8 mouse cellular contexts compared by ENCODE assay signal in the genomic region with DNA sequence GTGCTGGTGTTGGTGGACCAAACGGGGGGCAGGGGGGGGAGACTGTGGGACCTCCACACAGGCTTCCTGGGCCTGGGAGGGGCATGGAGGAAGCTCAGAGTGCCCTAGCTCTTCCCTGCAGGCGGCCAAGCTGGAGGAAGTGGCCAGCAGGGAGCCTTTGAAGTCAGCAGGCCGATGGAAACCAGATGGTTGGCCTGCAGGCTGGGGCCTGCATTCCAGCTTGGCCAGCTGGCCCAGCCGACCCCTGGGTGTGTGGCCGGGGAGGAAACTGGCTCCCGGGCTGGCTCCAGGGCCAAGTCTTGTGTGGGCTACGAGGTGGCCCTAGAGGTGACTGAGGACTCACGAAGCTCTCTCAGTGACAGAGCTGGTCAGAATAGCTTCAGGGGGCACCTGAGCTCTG. TPM values are rescaled to one million over a fixed set of nuclear protein-coding genes. Genes with fewer than 3 reads are reported as not detected.
DNase-seq lines count a peak whose midpoint lies in the region; ATAC-seq and TF ChIP-seq lines count a peak whose summit lies in the region.

No protein-coding gene starts in this region.

- intact Hi-C loops in gastrocnemius, postnatal 14 days (cut with DNase I; ENCODE audit: low total_unique reads), result no loop called here

- peaks cover 8% of the 10 kb centered on the region; the same call in 1 of the 2 replicates for H3K4me1 ChIP-seq in forebrain, postnatal 0 days (ENCODE audit: insufficient read depth)
- H3K4me1 ChIP-seq in forebrain, embryonic 15.5 days, result peaks cover 50% of the 10 kb centered on the region
- H3K4me1 ChIP-seq in bone marrow macrophage, adult 2 months (ENCODE audit: control insufficient read depth, insufficient read depth, low read length), result peaks cover 68% of the 10 kb centered on the region
- H3K4me1 ChIP-seq in hindbrain, embryonic 16.5 days (ENCODE audit: control insufficient read depth, insufficient read depth, low read depth, low read length), result peaks cover 59% of the 10 kb centered on the region
- peaks cover 66% of the 10 kb centered on the region for H3K4me1 ChIP-seq in liver, embryonic 16.5 days (ENCODE audit: control insufficient read depth, low read depth, low read length)
- peaks cover 36% of the 10 kb centered on the region for H3K4me1 ChIP-seq in neural tube, embryonic 14.5 days (ENCODE audit: control insufficient read depth, insufficient read depth, low read length)

- H3K36me3 ChIP-seq in forebrain, postnatal 0 days (ENCODE audit: insufficient read depth), result peaks cover 13% of the 10 kb centered on the region; the same call in 1 of the 2 replicates
- H3K36me3 ChIP-seq in forebrain, embryonic 15.5 days, result peaks cover 5% of the 10 kb centered on the region; the same call in 1 of the 2 replicates
- 0 out of 2 replicates have a peak, but pooled peaks cover 4% of the 10 kb centered on the region for H3K36me3 ChIP-seq in hindbrain, embryonic 16.5 days (ENCODE audit: control insufficient read depth, insufficient read depth, low read length)
- no peaks in the 10 kb centered on the region for H3K36me3 ChIP-seq in liver, embryonic 16.5 days (ENCODE audit: control insufficient read depth, insufficient read depth)
- peaks cover 14% of the 10 kb centered on the region for H3K36me3 ChIP-seq in neural tube, embryonic 14.5 days (ENCODE audit: control insufficient read depth, insufficient read depth, low read length)

- no peaks in the 10 kb centered on the region for H3K9me3 ChIP-seq in forebrain, postnatal 0 days (ENCODE audit: low read length)
- H3K9me3 ChIP-seq in forebrain, embryonic 15.5 days, result no peaks in the 10 kb centered on the region
- no peaks in the 10 kb centered on the region for H3K9me3 ChIP-seq in hindbrain, embryonic 16.5 days (ENCODE audit: control insufficient read depth, low read length)
- H3K9me3 ChIP-seq in liver, embryonic 16.5 days (replicated peaks; ENCODE audit: control insufficient read depth, low read length), result no peaks in the 10 kb centered on the region
- no peaks in the 10 kb centered on the region for H3K9me3 ChIP-seq in neural tube, embryonic 14.5 days (ENCODE audit: control insufficient read depth, low read length)

- WGBS in forebrain, postnatal 0 days, result 36% methylated on average over 8 of the region's 8 CpGs
- 48% methylated on average over 8 of the region's 8 CpGs for WGBS in forebrain, embryonic 15.5 days
- WGBS in hindbrain, embryonic 16.5 days, result 21% methylated on average over 8 of the region's 8 CpGs
- WGBS in liver, embryonic 16.5 days (ENCODE audit: insufficient replicate concordance), result 58% methylated on average over 8 of the region's 8 CpGs
- 20% methylated on average over 8 of the region's 8 CpGs for WGBS in neural tube, embryonic 14.5 days

- no peak for TF ChIP-seq CTCF in forebrain, postnatal 0 days (IDR thresholded peaks at IDR 0.05; ENCODE audit: low read depth)
- TF ChIP-seq CTCF in bone marrow macrophage, adult 2 months (IDR thresholded peaks at IDR 0.05; ENCODE audit: low read depth, low read length), result no peak

- H3K9ac ChIP-seq in forebrain, postnatal 0 days, result no peak overlapping the region
- no peak overlapping the region for H3K9ac ChIP-seq in forebrain, embryonic 15.5 days (replicated peaks)
- H3K9ac ChIP-seq in hindbrain, embryonic 16.5 days (ENCODE audit: low read depth, low read length), result no peak overlapping the region
- H3K9ac ChIP-seq in liver, embryonic 16.5 days (ENCODE audit: low read depth, low read length), result peak overlapping the region; percentile 9; the same call in 1 of the 2 replicates
- no peak overlapping the region for H3K9ac ChIP-seq in neural tube, embryonic 14.5 days (replicated peaks; ENCODE audit: low read depth, low read length)

- ATAC-seq in forebrain, postnatal 0 days, result no peak
- no peak for ATAC-seq in forebrain, embryonic 15.5 days (replicated peaks)
- ATAC-seq in hindbrain, embryonic 16.5 days, result no peak
- ATAC-seq in liver, embryonic 16.5 days (ENCODE audit: low read depth), result no peak
- ATAC-seq in neural tube, embryonic 14.5 days (ENCODE audit: low read depth), result no peak

- no peak for DNase-seq in forebrain, postnatal 0 days
- DNase-seq in gastrocnemius, postnatal 14 days, result peak; percentile 89
- no peak for DNase-seq in thymus, postnatal 14 days

- no peak for TF ChIP-seq POLR2A in bone marrow macrophage, adult 2 months (IDR thresholded peaks at IDR 0.05; ENCODE audit: borderline replicate concordance, low read depth, low read length)

- no peak overlapping the region for H3K4me2 ChIP-seq in forebrain, postnatal 0 days (ENCODE audit: low read depth)
- no peak overlapping the region for H3K4me2 ChIP-seq in forebrain, embryonic 15.5 days (replicated peaks)
- H3K4me2 ChIP-seq in hindbrain, embryonic 16.5 days (ENCODE audit: low read length), result no peak overlapping the region
- no peak overlapping the region for H3K4me2 ChIP-seq in liver, embryonic 16.5 days (ENCODE audit: low read depth, low read length)
- no peak overlapping the region for H3K4me2 ChIP-seq in neural tube, embryonic 14.5 days (ENCODE audit: low read depth, low read length)

- H3K27ac ChIP-seq in forebrain, postnatal 0 days (ENCODE audit: low read depth, low read length), result 0 out of 2 replicates have a peak overlapping the region, but pooled peaks have one; percentile 21
- no peak overlapping the region for H3K27ac ChIP-seq in forebrain, embryonic 15.5 days (replicated peaks)
- H3K27ac ChIP-seq in bone marrow macrophage, adult 2 months (ENCODE audit: insufficient read depth, low read depth, low read length), result peak overlapping the region; percentile 69
- peak overlapping the region; percentile 41; the same call in 1 of the 2 replicates for H3K27ac ChIP-seq in hindbrain, embryonic 16.5 days (ENCODE audit: low read depth, low read length)
- H3K27ac ChIP-seq in liver, embryonic 16.5 days (ENCODE audit: low read length), result peak overlapping the region; percentile 16; the same call in 1 of the 2 replicates
- H3K27ac ChIP-seq in neural tube, embryonic 14.5 days (ENCODE audit: low read depth, low read length), result 0 out of 2 replicates have a peak overlapping the region, but pooled peaks have one; percentile 10

- no peak overlapping the region for H3K4me3 ChIP-seq in forebrain, postnatal 0 days (ENCODE audit: low read depth, low read length)
- no peak overlapping the region for H3K4me3 ChIP-seq in forebrain, embryonic 15.5 days
- H3K4me3 ChIP-seq in bone marrow macrophage, adult 2 months (ENCODE audit: insufficient read depth, low read length), result no peak overlapping the region
- H3K4me3 ChIP-seq in hindbrain, embryonic 16.5 days (ENCODE audit: low read length), result no peak overlapping the region
- no peak overlapping the region for H3K4me3 ChIP-seq in liver, embryonic 16.5 days (ENCODE audit: low read depth, low read length)
- no peak overlapping the region for H3K4me3 ChIP-seq in neural tube, embryonic 14.5 days (ENCODE audit: low read depth, low read length)

- H3K27me3 ChIP-seq in forebrain, postnatal 0 days (ENCODE audit: insufficient read depth, low read length), result no peaks in the 10 kb centered on the region
- H3K27me3 ChIP-seq in forebrain, embryonic 15.5 days, result no peaks in the 10 kb centered on the region
- no peaks in the 10 kb centered on the region for H3K27me3 ChIP-seq in hindbrain, embryonic 16.5 days (replicated peaks; ENCODE audit: control insufficient read depth, insufficient read depth, low read length)
- no peaks in the 10 kb centered on the region for H3K27me3 ChIP-seq in liver, embryonic 16.5 days (ENCODE audit: control insufficient read depth, insufficient read depth, low read depth, low read length)
- H3K27me3 ChIP-seq in neural tube, embryonic 14.5 days (ENCODE audit: control insufficient read depth, insufficient read depth, low read length), result no peaks in the 10 kb centered on the region

RNA-seq across cellular contexts. Expression of gene Arid3a, which starts 5.9 kb away (rescaled TPM):
- 7.1 and 7.9 TPM in 2 replicates for total RNA-seq in forebrain, postnatal 0 days (2014; rRNA removed)
- 1.0 and 2.1 TPM in 2 replicates for polyA plus RNA-seq in forebrain, postnatal 0 days (2015; fragmentation: Nextera tagmentation; extraction: Ambion mirVana)
- polyA plus RNA-seq in forebrain, embryonic 15.5 days (2015; fragmentation: Nextera tagmentation; extraction: Ambion mirVana), result 2.7 and 3.1 TPM in 2 replicates
- 15.4 and 17.8 TPM in 2 replicates for polyA plus RNA-seq in bone marrow macrophage, adult 2 months (2012; ENCODE audit: insufficient read depth, insufficient read length, missing spikeins)
- total RNA-seq in gastrocnemius, postnatal 14 days (2021), result 1 to 10 TPM; 2.4 to 2.7 TPM
- 1.6 and 1.7 TPM in 2 replicates for polyA plus RNA-seq in hindbrain, embryonic 16.5 days (2015; fragmentation: Nextera tagmentation; extraction: Ambion mirVana)
- polyA plus RNA-seq in liver, embryonic 16.5 days (2015; fragmentation: Nextera tagmentation; extraction: Ambion mirVana), result 5.1 and 5.8 TPM in 2 replicates
- 3.3 and 5.1 TPM in 2 replicates for polyA plus RNA-seq in neural tube, embryonic 14.5 days (2014; fragmentation: Nextera tagmentation; extraction: Ambion mirVana)

RNA-seq across cellular contexts. Expression of gene R3hdm4, which starts 11.7 kb away (rescaled TPM):
- 117 and 129 TPM in 2 replicates for total RNA-seq in forebrain, postnatal 0 days (2014; rRNA removed)
- 282 and 333 TPM in 2 replicates for polyA plus RNA-seq in forebrain, postnatal 0 days (2015; fragmentation: Nextera tagmentation; extraction: Ambion mirVana)
- polyA plus RNA-seq in forebrain, embryonic 15.5 days (2015; fragmentation: Nextera tagmentation; extraction: Ambion mirVana), result 272 and 277 TPM in 2 replicates
- 87.2 and 90.4 TPM in 2 replicates for polyA plus RNA-seq in bone marrow macrophage, adult 2 months (2012; ENCODE audit: insufficient read depth, insufficient read length, missing spikeins)
- 100 to 1,000 TPM in 1 of 2 experiments, 10 to 100 TPM in 1; 98.8 to 106 TPM for total RNA-seq in gastrocnemius, postnatal 14 days (2021)
- polyA plus RNA-seq in hindbrain, embryonic 16.5 days (2015; fragmentation: Nextera tagmentation; extraction: Ambion mirVana), result 293 and 300 TPM in 2 replicates
- polyA plus RNA-seq in liver, embryonic 16.5 days (2015; fragmentation: Nextera tagmentation; extraction: Ambion mirVana), result 47.1 and 49.3 TPM in 2 replicates
- polyA plus RNA-seq in neural tube, embryonic 14.5 days (2014; fragmentation: Nextera tagmentation; extraction: Ambion mirVana), result 253 and 265 TPM in 2 replicates

RNA-seq across cellular contexts. Expression of gene Kiss1r, which starts 16.0 kb away (rescaled TPM):
- 4.2 and 5.4 TPM in 2 replicates for total RNA-seq in forebrain, postnatal 0 days (2014; rRNA removed)
- 3.4 and 3.6 TPM in 2 replicates for polyA plus RNA-seq in forebrain, postnatal 0 days (2015; fragmentation: Nextera tagmentation; extraction: Ambion mirVana)
- polyA plus RNA-seq in forebrain, embryonic 15.5 days (2015; fragmentation: Nextera tagmentation; extraction: Ambion mirVana), result 2.2 and 2.7 TPM in 2 replicates
- 0.67 and 0.71 TPM in 2 replicates for polyA plus RNA-seq in bone marrow macrophage, adult 2 months (2012; ENCODE audit: insufficient read depth, insufficient read length, missing spikeins)
- total RNA-seq in gastrocnemius, postnatal 14 days (2021), result under 1 TPM; 0.27 to 0.44 TPM
- 3.1 and 3.7 TPM in 2 replicates for polyA plus RNA-seq in hindbrain, embryonic 16.5 days (2015; fragmentation: Nextera tagmentation; extraction: Ambion mirVana)
- 0.18 and 0.20 TPM in 2 replicates for polyA plus RNA-seq in liver, embryonic 16.5 days (2015; fragmentation: Nextera tagmentation; extraction: Ambion mirVana)
- polyA plus RNA-seq in neural tube, embryonic 14.5 days (2014; fragmentation: Nextera tagmentation; extraction: Ambion mirVana), result 2.2 and 2.3 TPM in 2 replicates

RNA-seq across cellular contexts. Expression of gene Gm26602, which starts 22.1 kb away (rescaled TPM):
- not detected in 2 replicates for total RNA-seq in forebrain, postnatal 0 days (2014; rRNA removed)
- 34.4 and 39.2 TPM in 2 replicates for polyA plus RNA-seq in forebrain, postnatal 0 days (2015; fragmentation: Nextera tagmentation; extraction: Ambion mirVana)
- 10.4 and 21.1 TPM in 2 replicates for polyA plus RNA-seq in forebrain, embryonic 15.5 days (2015; fragmentation: Nextera tagmentation; extraction: Ambion mirVana)
- polyA plus RNA-seq in bone marrow macrophage, adult 2 months (2012; ENCODE audit: insufficient read depth, insufficient read length, missing spikeins), result not detected in 2 replicates
- not detected for total RNA-seq in gastrocnemius, postnatal 14 days (2021)
- polyA plus RNA-seq in hindbrain, embryonic 16.5 days (2015; fragmentation: Nextera tagmentation; extraction: Ambion mirVana), result 1.4 and 18.3 TPM in 2 replicates
- polyA plus RNA-seq in liver, embryonic 16.5 days (2015; fragmentation: Nextera tagmentation; extraction: Ambion mirVana), result 2.5 TPM in 1 of 2 replicates, not detected in the other
- 5.9 and 9.1 TPM in 2 replicates for polyA plus RNA-seq in neural tube, embryonic 14.5 days (2014; fragmentation: Nextera tagmentation; extraction: Ambion mirVana)

RNA-seq across cellular contexts. Expression of gene Med16, which starts 24.0 kb away (rescaled TPM):
- total RNA-seq in forebrain, postnatal 0 days (2014; rRNA removed), result 47.0 and 60.9 TPM in 2 replicates
- 46.1 and 56.0 TPM in 2 replicates for polyA plus RNA-seq in forebrain, postnatal 0 days (2015; fragmentation: Nextera tagmentation; extraction: Ambion mirVana)
- 53.2 and 56.6 TPM in 2 replicates for polyA plus RNA-seq in forebrain, embryonic 15.5 days (2015; fragmentation: Nextera tagmentation; extraction: Ambion mirVana)
- polyA plus RNA-seq in bone marrow macrophage, adult 2 months (2012; ENCODE audit: insufficient read depth, insufficient read length, missing spikeins), result 14.6 and 19.3 TPM in 2 replicates
- total RNA-seq in gastrocnemius, postnatal 14 days (2021), result 10 to 100 TPM; 37.7 to 38.1 TPM
- polyA plus RNA-seq in hindbrain, embryonic 16.5 days (2015; fragmentation: Nextera tagmentation; extraction: Ambion mirVana), result 48.2 and 53.8 TPM in 2 replicates
- 14.7 and 15.3 TPM in 2 replicates for polyA plus RNA-seq in liver, embryonic 16.5 days (2015; fragmentation: Nextera tagmentation; extraction: Ambion mirVana)
- 33.2 and 38.7 TPM in 2 replicates for polyA plus RNA-seq in neural tube, embryonic 14.5 days (2014; fragmentation: Nextera tagmentation; extraction: Ambion mirVana)
